Mouse (Mus musculus) ES-E14 (cell line): ENCODE data around the gene Nr2c2ap.

Experiments used
- CHD2 ChIP-seq: IDR thresholded peaks from 2 replicates; pipeline ENCODE4 v1.6.1; 2014; ENCODE audit warnings: mild to moderate bottlenecking, low read depth, low read length, inconsistent platforms
- HCFC1 ChIP-seq: IDR thresholded peaks from 2 replicates; pipeline ENCODE4 v1.6.1; 2012; ENCODE audit warnings: low read length, inconsistent platforms, borderline replicate concordance; ENCODE audit not compliant: insufficient read depth
- MAFK ChIP-seq: IDR thresholded peaks from 2 replicates; pipeline ENCODE4 v1.6.1; 2014; ENCODE audit warnings: mild to moderate bottlenecking, low read depth, low read length, inconsistent platforms; ENCODE audit not compliant: insufficient read depth
- ZC3H11A ChIP-seq: IDR thresholded peaks from 2 replicates; pipeline ENCODE4 v1.6.1; 2012; ENCODE audit warnings: low read depth, mild to moderate bottlenecking, inconsistent platforms, low read length, borderline replicate concordance
- ZNF384 ChIP-seq: IDR thresholded peaks from 2 replicates; pipeline ENCODE4 v1.6.1; 2012; ENCODE audit warnings: low read depth, low read length, inconsistent platforms

DNA sequence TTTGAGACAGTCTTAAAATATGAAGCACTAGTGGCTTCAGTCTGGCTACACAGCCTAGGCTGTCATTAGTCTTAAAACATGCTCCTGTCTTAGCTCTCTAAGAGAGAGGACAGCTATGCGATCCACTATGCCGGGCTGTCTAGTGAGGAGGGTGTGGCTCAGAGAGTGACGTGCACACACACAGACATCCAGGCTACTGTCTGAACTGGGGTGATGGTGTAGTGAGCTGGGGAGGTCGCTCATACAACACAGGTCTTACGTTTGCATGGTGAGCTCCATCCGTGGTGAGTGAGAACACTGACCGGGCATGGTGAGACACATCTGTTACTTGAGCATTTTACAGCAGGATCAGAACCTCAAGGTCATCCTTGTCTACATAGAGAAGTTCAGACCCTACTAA, 40.1 kb downstream of the Nr2c2ap start:
- TF ChIP-seq CHD2 (no peak), ZNF384 (no peak), HCFC1 (no peak), ZC3H11A (no peak), MAFK (no peak)
